ENCODE assay signal across 13 mouse cellular contexts in the genomic region with DNA sequence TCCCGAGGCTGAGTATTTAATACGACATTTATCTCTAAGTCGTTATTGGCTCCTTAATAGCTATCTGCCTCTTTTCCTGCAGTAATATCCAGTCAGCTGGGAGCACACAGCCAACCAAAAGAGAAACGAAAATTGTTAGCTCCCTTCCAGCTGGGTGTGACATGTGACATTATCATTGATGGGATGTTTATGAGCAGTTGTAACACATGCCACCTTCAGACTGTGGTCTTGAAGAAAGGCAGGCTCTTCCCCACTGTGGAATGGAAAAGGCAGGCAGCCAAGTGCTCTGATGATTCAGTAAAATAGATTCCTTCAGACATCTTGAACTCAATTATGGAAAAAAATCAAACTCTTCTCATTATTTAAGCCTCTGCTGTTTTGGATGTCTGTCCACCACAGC. TPM values are rescaled to one million over a fixed set of nuclear protein-coding genes. Genes with fewer than 3 reads are reported as not detected.
DNase-seq lines count a peak whose midpoint lies in the region; ATAC-seq and TF ChIP-seq lines count a peak whose summit lies in the region.
"Had no signal": no experiment of that assay in that cellular context is flagged by ENCODE, and none has a peak within 500 bp of the region (broad histone marks: within the 10 kb centered on the region; RNA-seq: fewer than 3 reads in every experiment).

No protein-coding gene starts in this region.

- H3K9me3 ChIP-seq in embryonic facial prominence, embryonic 14.5 days (ENCODE audit: control insufficient read depth, low read length) = no peaks in the 10 kb centered on the region
- H3K9me3 ChIP-seq in embryonic facial prominence, embryonic 10.5 days = no peaks in the 10 kb centered on the region
- H3K9me3 ChIP-seq in forebrain, postnatal 0 days (ENCODE audit: low read length) = no peaks in the 10 kb centered on the region
- H3K9me3 ChIP-seq: liver, embryonic 12.5 days had no signal

- H3ac ChIP-seq in C2C12 (ENCODE audit: control insufficient read depth, insufficient read length, low read depth) = no peak overlapping the region

- WGBS in embryonic facial prominence, embryonic 14.5 days = 63% methylated on average over 4 of the region's 4 CpGs
- WGBS in embryonic facial prominence, embryonic 10.5 days = 79% methylated on average over 4 of the region's 4 CpGs
- 51% methylated on average over 4 of the region's 4 CpGs for WGBS in forebrain, postnatal 0 days

- peak; percentile 77 for DNase-seq in embryonic facial prominence, embryonic 14.5 days (ENCODE audit: low spot score)
- no peak for DNase-seq in embryonic facial prominence, embryonic 10.5 days (ENCODE audit: low spot score)
- peak; percentile 4 to 6 for DNase-seq in layer of hippocampus, adult 8-10 months (ENCODE audit: low spot score in 2 of 2)
- DNase-seq in layer of hippocampus, adult 9-10 months (ENCODE audit: low spot score) = no peak
- DNase-seq in forebrain, postnatal 0 days = no peak
- DNase-seq in kidney, adult 18-20 months = no peak
- DNase-seq: B cell, adult 2 months; cerebellum, postnatal 36 days; midbrain, embryonic 14.5 days had no signal

- no peaks in the 10 kb centered on the region for H3K79me2 ChIP-seq in C2C12 (ENCODE audit: control insufficient read depth, insufficient read depth)

- H3K36me3 ChIP-seq in embryonic facial prominence, embryonic 14.5 days (ENCODE audit: control insufficient read depth, insufficient read depth, low read length) = no peaks in the 10 kb centered on the region
- H3K36me3 ChIP-seq in embryonic facial prominence, embryonic 10.5 days (replicated peaks) = no peaks in the 10 kb centered on the region
- H3K36me3 ChIP-seq in C2C12 (ENCODE audit: control insufficient read depth, insufficient read depth) = no peaks in the 10 kb centered on the region
- H3K36me3 ChIP-seq in forebrain, postnatal 0 days (ENCODE audit: insufficient read depth) = no peaks in the 10 kb centered on the region
- H3K36me3 ChIP-seq: liver, embryonic 12.5 days had no signal

- H3K4me1 ChIP-seq in embryonic facial prominence, embryonic 14.5 days (ENCODE audit: control insufficient read depth, insufficient read depth, low read length) = peaks cover 9% of the 10 kb centered on the region; the same call in 1 of the 2 replicates
- peaks cover 15% of the 10 kb centered on the region for H3K4me1 ChIP-seq in embryonic facial prominence, embryonic 10.5 days
- no peaks in the 10 kb centered on the region; the same call in 1 of the 2 replicates for H3K4me1 ChIP-seq in forebrain, postnatal 0 days (ENCODE audit: insufficient read depth)
- H3K4me1 ChIP-seq: liver, embryonic 12.5 days had no signal

- H3K4me3 ChIP-seq in embryonic facial prominence, embryonic 14.5 days (ENCODE audit: low read depth, low read length) = no peak overlapping the region
- no peak overlapping the region for H3K4me3 ChIP-seq in embryonic facial prominence, embryonic 10.5 days
- H3K4me3 ChIP-seq in C2C12 (ENCODE audit: insufficient read depth, poor library complexity, severe bottlenecking) = no peak overlapping the region
- no peak overlapping the region for H3K4me3 ChIP-seq in forebrain, postnatal 0 days (ENCODE audit: low read depth, low read length)
- H3K4me3 ChIP-seq: liver, embryonic 12.5 days had no signal

- no peaks in the 10 kb centered on the region for H3K79me3 ChIP-seq in C2C12 (ENCODE audit: low read depth)

- no peak overlapping the region for H3K4me2 ChIP-seq in embryonic facial prominence, embryonic 14.5 days (ENCODE audit: low read depth, low read length)
- no peak overlapping the region for H3K4me2 ChIP-seq in forebrain, postnatal 0 days (ENCODE audit: low read depth)
- H3K4me2 ChIP-seq: liver, embryonic 12.5 days had no signal

- no peak overlapping the region for H3K27ac ChIP-seq in embryonic facial prominence, embryonic 14.5 days (replicated peaks; ENCODE audit: low read depth, low read length)
- no peak overlapping the region for H3K27ac ChIP-seq in embryonic facial prominence, embryonic 10.5 days (replicated peaks)
- peak overlapping the region; percentile 36; the same call in 1 of the 2 replicates for H3K27ac ChIP-seq in forebrain, postnatal 0 days (ENCODE audit: low read depth, low read length)
- H3K27ac ChIP-seq: liver, embryonic 12.5 days had no signal

- ATAC-seq in embryonic facial prominence, embryonic 14.5 days (ENCODE audit: low read depth) = no peak
- peak; percentile 28; the same call in 1 of the 2 replicates for ATAC-seq in forebrain, postnatal 0 days
- ATAC-seq in megakaryocyte progenitor cell, adult 5-6 weeks (replicated peaks; ENCODE audit: poor library complexity) = no peak
- ATAC-seq: inflammation-experienced regulatory T-cells, adult 6 months; liver, embryonic 12.5 days had no signal

- no peak overlapping the region for H3K9ac ChIP-seq in embryonic facial prominence, embryonic 14.5 days (ENCODE audit: low read depth, low read length)
- no peak overlapping the region for H3K9ac ChIP-seq in forebrain, postnatal 0 days
- H3K9ac ChIP-seq: liver, embryonic 12.5 days had no signal

- H3K27me3 ChIP-seq in embryonic facial prominence, embryonic 14.5 days (replicated peaks; ENCODE audit: control insufficient read depth, insufficient read depth, low read length) = no peaks in the 10 kb centered on the region
- H3K27me3 ChIP-seq in embryonic facial prominence, embryonic 10.5 days (replicated peaks; ENCODE audit: low read depth, poor library complexity, severe bottlenecking) = peaks cover 4% of the 10 kb centered on the region; the same call in 1 of the 2 replicates
- H3K27me3 ChIP-seq in C2C12 (ENCODE audit: control insufficient read depth, insufficient read depth, insufficient read length) = no peaks in the 10 kb centered on the region
- H3K27me3 ChIP-seq in forebrain, postnatal 0 days (ENCODE audit: insufficient read depth, low read length) = no peaks in the 10 kb centered on the region
- H3K27me3 ChIP-seq: liver, embryonic 12.5 days had no signal

- TF ChIP-seq CTCF in C2C12 (IDR thresholded peaks at IDR 0.05; ENCODE audit: control insufficient read depth, insufficient read depth, insufficient read length) = no peak
- TF ChIP-seq CTCF in forebrain, postnatal 0 days (IDR thresholded peaks at IDR 0.05; ENCODE audit: low read depth) = no peak

TF ChIP-seq in C2C12, 6 proteins besides CTCF, POLR2A, EP300 and RAD21:
- TF ChIP-seq USF1 (IDR thresholded peaks at IDR 0.05; ENCODE audit: low read depth) (peak; percentile 47), FOSL1 (IDR thresholded peaks at IDR 0.05; ENCODE audit: insufficient read depth, low read length, poor library complexity, severe bottlenecking) (no peak), MYOD1 (IDR thresholded peaks at IDR 0.05; ENCODE audit: control insufficient read depth, insufficient read length, low read depth) (no peak)

RNA-seq across cellular contexts. Expression of a gene that starts 46.5 kb away (rescaled TPM):
- 51.9 and 60.8 TPM in 2 replicates for polyA plus RNA-seq in embryonic facial prominence, embryonic 14.5 days (2014; fragmentation: Nextera tagmentation; extraction: Ambion mirVana)
- 20.2 and 21.5 TPM in 2 replicates for polyA plus RNA-seq in embryonic facial prominence, embryonic 10.5 days (2016; fragmentation: Nextera tagmentation; extraction: Ambion mirVana)
- total RNA-seq in layer of hippocampus, adult 8-10 months (2022) = 100 to 1,000 TPM; 113 to 122 (median 118) TPM
- 16.1 TPM for polyA plus RNA-seq in C2C12 (2012; fragmentation: generic; extraction: Trizol)
- 147 and 155 TPM in 2 replicates for total RNA-seq in forebrain, postnatal 0 days (2014; rRNA removed)
- 75.1 and 85.8 TPM in 2 replicates for polyA plus RNA-seq in forebrain, postnatal 0 days (2015; fragmentation: Nextera tagmentation; extraction: Ambion mirVana)
- total RNA-seq in megakaryocyte progenitor cell, adult 5-6 weeks (2015) = 5.1 and 5.9 TPM in 2 replicates
- 7.7 and 10.1 TPM in 2 replicates for total RNA-seq in megakaryocyte progenitor cell, adult 5-6 weeks (2017)

Comparison
In these comparisons a context has a peak if more than half of its experiments do, and no peak if none do; other contexts are left out.
1. DNase-seq: peak in embryonic facial prominence, embryonic 14.5 days (single experiment) and layer of hippocampus, adult 8-10 months (2 of 2); none in embryonic facial prominence, embryonic 10.5 days (single experiment), layer of hippocampus, adult 9-10 months (single experiment), forebrain, postnatal 0 days (single experiment) and kidney, adult 18-20 months (single experiment).